Mouse (Mus musculus) ES-E14 (cell line): ENCODE measurements at regions not wholly inside any gene's neighbourhood (a gene's known extent, or its start where the extent isn't known, plus 50 kb on each side); places are given as distances from the start of the nearest gene placed in this dataset.

Experiments used
- HCFC1 ChIP-seq: IDR thresholded peaks from 2 replicates; pipeline ENCODE4 v1.6.1; 2012; ENCODE audit warnings: low read length, inconsistent platforms, borderline replicate concordance; ENCODE audit not compliant: insufficient read depth
- MAFK ChIP-seq: IDR thresholded peaks from 2 replicates; pipeline ENCODE4 v1.6.1; 2014; ENCODE audit warnings: mild to moderate bottlenecking, low read depth, low read length, inconsistent platforms; ENCODE audit not compliant: insufficient read depth
- ZC3H11A ChIP-seq: IDR thresholded peaks from 2 replicates; pipeline ENCODE4 v1.6.1; 2012; ENCODE audit warnings: low read depth, mild to moderate bottlenecking, inconsistent platforms, low read length, borderline replicate concordance
- ZNF384 ChIP-seq: IDR thresholded peaks from 2 replicates; pipeline ENCODE4 v1.6.1; 2012; ENCODE audit warnings: low read depth, low read length, inconsistent platforms

DNA sequence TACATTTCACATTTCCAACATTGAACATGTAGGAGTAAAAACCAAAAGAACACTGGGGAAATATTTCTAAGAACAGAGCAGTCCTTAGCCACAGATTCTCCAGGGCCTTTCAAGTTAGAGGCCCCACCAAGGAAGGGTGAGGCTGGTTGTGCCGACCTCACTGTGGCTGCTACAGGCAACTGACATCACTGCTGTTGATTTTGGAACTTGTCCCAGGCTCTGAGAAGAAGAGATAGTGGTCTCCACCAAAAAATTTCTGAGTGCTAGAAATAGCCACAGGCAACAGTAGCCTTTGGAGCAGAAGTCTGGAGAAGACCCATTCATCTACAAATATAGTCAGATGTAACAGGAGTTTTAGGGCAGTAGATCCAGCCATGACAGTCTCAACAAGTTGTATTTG is 959.7 kb upstream of the Lrrc6 start:
- TF ChIP-seq HCFC1 = no peak
- no peak for TF ChIP-seq ZC3H11A
- TF ChIP-seq ZNF384 = no peak
- TF ChIP-seq MAFK = no peak
